Mouse (Mus musculus): ENCODE measurements around the gene Llph. TPM values are rescaled to one million over a fixed set of nuclear protein-coding genes. Genes with fewer than 3 reads are reported as not detected.

Gene Llph
- total RNA-seq, 2 experiments from 2014 or later, result 14.2 to 15.8 TPM

DNA sequence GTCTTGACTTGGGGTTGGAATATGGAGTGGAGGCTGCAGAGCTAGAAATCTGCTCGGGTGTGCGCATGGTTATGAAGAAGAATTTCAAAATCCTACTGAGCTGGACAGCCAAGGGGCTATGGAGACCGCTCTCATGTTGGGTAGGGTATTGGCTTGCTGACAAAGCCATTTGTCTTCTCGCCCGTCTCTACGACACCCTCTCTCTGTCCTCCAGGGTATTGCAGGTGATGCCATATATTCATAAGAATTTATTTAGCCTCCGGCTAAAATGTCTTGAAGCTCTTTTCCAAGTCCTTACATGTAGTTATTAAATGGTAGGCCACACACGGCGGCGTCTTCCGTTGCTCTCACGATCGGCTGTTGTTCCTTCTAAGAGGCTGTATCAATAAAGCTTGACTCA is 43.1 kb downstream of the Llph start:
- intact Hi-C loops (cut with DNase I), result no loop called here
- no peak for DNase-seq (ENCODE audit: low spot score in 2 of 2)

DNA sequence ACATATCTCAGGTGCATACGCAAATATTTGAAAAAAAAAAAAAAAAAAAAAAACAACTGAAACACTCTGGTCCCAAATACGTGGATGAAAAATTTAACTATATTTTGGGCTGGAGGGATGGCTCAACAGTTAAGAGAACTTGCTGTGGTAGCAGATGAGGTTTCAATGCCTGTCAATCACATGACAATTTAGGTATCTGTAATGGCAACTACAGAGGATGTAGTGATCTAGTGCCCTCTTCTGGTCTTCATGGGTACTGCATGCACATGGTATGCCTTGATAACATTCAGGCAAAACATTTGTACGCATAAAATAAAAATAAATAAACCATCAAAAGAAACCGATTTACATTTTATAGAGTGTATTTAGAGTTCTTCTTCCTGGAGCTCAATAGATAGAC is 43.9 kb downstream of the Llph start:
- peak; percentile 34 to 35 for DNase-seq (ENCODE audit: low spot score in 2 of 2)
- intact Hi-C loops (cut with DNase I), result no loop called here

DNA sequence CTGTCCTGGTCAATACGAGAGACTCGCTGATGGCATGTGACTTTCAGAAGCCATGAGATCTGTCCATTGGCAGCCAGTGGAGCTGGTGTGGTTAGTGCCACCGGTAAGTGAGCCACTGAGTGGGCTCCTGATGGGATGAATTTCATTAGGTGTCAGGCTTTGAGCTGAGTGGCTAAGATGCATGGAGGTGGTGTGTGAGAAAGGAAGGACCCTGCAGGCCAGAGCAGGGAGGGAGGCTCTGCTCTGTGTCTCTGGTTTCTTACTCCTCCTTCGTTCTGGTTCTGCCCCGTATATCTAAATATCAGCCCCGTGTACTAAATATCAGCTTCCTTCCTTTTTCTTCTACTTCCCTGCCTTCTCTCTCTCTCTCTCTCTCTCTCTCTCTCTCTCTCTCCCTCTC is 44.4 kb downstream of the Llph start:
- intact Hi-C loops (cut with DNase I), result no loop called here
- no peak for DNase-seq (ENCODE audit: low spot score in 2 of 2)

DNA sequence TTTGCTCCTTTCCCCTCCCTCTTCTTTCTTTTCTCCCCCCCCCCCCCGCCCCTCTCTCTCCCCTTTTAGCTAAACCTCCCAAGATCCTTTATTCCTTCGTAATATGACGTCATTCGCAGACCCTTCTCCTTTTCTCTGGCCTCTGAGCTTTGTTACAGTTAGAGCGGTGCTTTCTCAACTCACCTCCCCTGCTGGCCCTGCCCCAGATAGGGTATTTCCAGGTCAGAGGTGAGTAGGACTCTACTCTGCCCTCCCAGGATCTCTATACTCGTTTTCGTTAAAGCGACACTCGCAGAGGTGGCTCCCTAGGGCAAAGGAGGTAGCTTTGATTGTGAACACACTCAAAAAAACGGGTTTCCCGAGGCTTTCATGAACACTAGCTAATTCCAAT is 45.0 kb downstream of the Llph start:
- intact Hi-C loops (cut with DNase I), result no loop called here
- DNase-seq (ENCODE audit: low spot score in 2 of 2), result no peak

DNA sequence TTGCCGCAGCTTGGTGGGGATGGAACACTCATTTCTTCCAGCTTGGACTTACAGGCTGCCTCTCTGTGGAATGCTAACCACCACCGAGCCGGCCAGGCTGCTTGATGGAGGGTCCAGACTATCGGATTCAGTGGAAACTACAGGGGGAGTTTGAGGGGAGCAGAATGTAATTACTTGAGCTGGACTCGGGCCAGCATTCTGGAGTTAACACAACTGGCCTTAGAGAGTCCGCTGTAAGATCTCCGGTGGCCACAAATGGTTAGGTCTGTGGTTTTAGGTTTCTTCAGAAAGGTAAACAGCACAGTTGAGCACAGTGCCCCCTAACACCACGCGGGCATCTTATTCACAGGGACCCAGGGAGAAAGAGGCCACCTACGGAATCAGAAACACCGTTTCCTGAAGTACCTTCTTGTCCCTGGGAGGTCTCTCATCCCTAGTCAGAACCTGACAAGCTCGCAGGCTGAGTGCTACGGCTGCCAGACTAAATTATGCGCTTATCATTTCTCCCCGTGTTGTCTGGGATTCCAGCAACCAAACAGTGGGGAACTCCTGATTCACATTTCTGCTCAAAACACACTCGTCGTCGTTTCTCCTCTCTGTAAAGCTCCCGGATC is 45.5 kb downstream of the Llph start:
- intact Hi-C loops (cut with DNase I), result no loop called here
- DNase-seq (ENCODE audit: low spot score in 2 of 2), result no peak

DNA sequence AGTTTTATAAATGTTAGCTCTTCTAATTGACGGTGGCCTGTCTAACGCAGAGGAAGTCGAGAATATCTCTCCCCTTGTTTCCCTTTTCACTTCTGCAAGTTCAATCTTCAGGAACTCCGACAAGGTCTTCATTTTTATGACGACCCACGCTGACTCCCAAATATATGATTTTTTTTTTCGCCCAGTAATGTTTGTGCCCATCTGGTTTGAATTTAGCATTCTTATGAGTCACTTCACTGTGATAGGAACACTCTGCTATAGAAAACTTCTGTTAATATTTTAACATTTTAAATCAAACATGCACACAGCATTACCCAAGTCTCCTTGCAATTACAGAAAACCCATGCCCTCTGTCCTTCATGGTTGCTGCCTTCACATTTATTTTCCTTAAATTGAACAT is 46.5 kb downstream of the Llph start:
- intact Hi-C loops (cut with DNase I), result no loop called here
- DNase-seq (ENCODE audit: low spot score in 2 of 2), result no peak

DNA sequence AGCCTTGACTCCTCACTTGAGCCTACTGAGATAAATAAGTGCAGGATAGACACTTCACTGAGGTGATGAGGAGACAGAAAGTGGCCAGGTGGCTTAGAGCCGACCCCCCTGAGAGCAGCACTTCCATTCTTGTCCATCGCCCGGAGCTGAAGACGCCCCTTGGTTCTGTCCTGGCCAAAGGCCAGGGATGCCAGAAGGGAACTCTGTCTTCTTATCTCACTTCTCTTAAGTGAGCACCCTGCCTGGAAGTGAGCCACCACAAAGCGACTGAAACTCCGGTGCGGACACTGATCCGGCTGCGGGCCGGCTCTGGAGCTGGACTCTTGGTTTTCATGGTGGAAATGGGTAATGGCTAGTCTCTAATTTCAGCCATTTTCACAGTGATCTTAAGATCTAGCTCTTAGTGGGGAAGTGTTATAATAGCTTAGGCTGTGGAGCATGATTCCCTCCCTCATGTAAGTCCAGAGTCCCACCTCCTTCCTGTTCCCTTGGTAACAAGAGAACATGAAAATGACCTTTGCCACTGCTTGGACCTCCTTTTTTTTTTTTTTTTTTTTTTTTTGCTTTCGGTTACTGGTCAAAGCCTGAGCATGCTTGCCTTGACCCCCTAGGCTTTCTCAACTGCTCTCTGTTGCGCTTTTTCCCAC is 52.7 kb downstream of the Llph start:
- DNase-seq (ENCODE audit: low spot score in 2 of 2), result no peak
- intact Hi-C loops (cut with DNase I), result no loop called here

DNA sequence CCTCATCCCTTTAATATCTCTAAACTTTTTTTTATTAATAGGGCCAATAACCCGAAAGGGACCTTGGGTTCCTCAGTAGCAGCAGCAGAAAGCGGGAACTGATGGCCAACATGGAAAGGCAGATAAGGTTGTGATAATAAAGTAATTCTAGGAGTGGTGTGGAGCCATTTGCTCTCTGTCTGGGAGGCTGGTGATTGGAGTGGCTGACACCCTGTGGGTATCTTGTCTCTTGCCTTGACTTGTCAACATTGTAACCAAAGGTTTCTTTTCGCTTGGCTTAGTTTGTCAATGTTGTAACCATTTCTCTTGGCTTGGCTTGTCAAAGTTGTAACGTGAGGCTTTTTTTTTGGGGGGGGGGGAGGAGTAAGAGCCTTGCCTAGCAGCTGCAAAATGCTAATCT is 53.5 kb downstream of the Llph start:
- no peak for DNase-seq (ENCODE audit: low spot score in 2 of 2)
- intact Hi-C loops (cut with DNase I), result no loop called here

DNA sequence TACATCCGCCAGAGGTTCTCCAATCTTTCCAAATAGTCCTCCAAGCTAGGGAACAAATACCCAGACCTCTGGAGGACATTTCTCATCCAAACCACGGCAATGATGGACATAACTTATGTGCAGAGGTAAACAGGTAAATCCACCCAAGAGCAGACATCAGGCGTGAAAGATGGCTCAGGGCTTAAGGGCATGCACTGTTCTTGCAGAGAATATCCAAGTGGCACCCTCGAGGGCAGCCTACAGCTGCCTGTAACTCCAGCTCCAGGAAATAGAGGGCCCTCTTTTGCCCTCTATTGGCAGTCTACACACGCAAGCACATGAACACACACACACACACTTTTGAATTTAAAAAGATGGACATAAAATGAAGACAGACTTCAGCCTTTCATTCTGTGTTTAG is 54.8 kb downstream of the Llph start:
- intact Hi-C loops (cut with DNase I), result no loop called here
- no peak for DNase-seq (ENCODE audit: low spot score in 2 of 2)

Other genes with a start within 250 kb of the Llph start
- gene Helb, start 114.1 kb upstream of the Llph start, total RNA-seq (2021), result 1 to 10 TPM; 3.1 to 3.7 TPM
- gene Tmbim4, start 25.5 kb upstream of the Llph start, total RNA-seq (2021), result 10 to 100 TPM; 60.3 to 63.5 TPM
- gene Irak3, start 24.9 kb upstream of the Llph start, total RNA-seq (2021), result under 1 TPM; 0.27 to 0.72 TPM
- under 1 TPM in 1 of 2 experiments, not detected in 1; 0.11 TPM for gene Hmga2, start 249.4 kb downstream of the Llph start, total RNA-seq (2021)